Mouse (Mus musculus) embryonic facial prominence, embryonic 13.5 days (tissue): ENCODE data around the gene Exoc6b. TPM values are rescaled to one million over a fixed set of nuclear protein-coding genes. Genes with fewer than 3 reads are reported as not detected.
A peak's percentile ranks its signal among the peaks of the same experiment; 100 is the strongest.

ENCODE experiments used
- ATAC-seq: fragments of 200-750 bp; cut with Nextera tagmentation; 2 replicates; pipeline ENCODE4 v1.8.0; 2017; ENCODE audit warnings: low read depth; ENCODE audit not compliant: insufficient number of reproducible peaks, insufficient read depth, low FRiP score, low TSS enrichment
- H3K27ac ChIP-seq: fragments of 300-500 bp; sonication (generic); 2 replicates; pipeline ENCODE4 v1.5.1; 2015; ENCODE audit warnings: moderate library complexity, mild to moderate bottlenecking, inconsistent platforms
- H3K27me3 ChIP-seq: fragments of 300-500 bp; sonication (generic); 2 replicates; pipeline ENCODE4 v1.6.1; 2015; ENCODE audit warnings: mild to moderate bottlenecking, inconsistent platforms
- H3K36me3 ChIP-seq: fragments of 300-500 bp; sonication (generic); 2 replicates; pipeline ENCODE4 v1.6.1; 2015; ENCODE audit warnings: mild to moderate bottlenecking, inconsistent platforms
- H3K4me1 ChIP-seq: fragments of 300-500 bp; sonication (generic); 2 replicates; pipeline ENCODE4 v1.6.1; 2015; ENCODE audit warnings: inconsistent platforms
- H3K4me2 ChIP-seq: fragments of 300-500 bp; sonication (generic); 2 replicates; pipeline ENCODE4 v1.6.1; 2015; ENCODE audit warnings: moderate library complexity, mild to moderate bottlenecking, inconsistent platforms
- H3K4me3 ChIP-seq: fragments of 300-500 bp; sonication (generic); 2 replicates; pipeline ENCODE4 v1.5.1; 2015; ENCODE audit warnings: mild to moderate bottlenecking, inconsistent platforms
- H3K9ac ChIP-seq: fragments of 300-500 bp; sonication (generic); 2 replicates; pipeline ENCODE4 v1.6.1; 2015; ENCODE audit warnings: mild to moderate bottlenecking, inconsistent platforms
- H3K9me3 ChIP-seq: fragments of 300-500 bp; sonication (generic); 2 replicates; pipeline ENCODE4 v1.6.1; 2016; ENCODE audit warnings: inconsistent platforms
- WGBS: fragments of 180-500 bp; shearing (Covaris S2); methylation state at CpG from one replicate; pipeline ENCODE4 v1.1.7; 2015; ENCODE audit warnings: mixed read lengths; 5-methylcytosine and 5-hydroxymethylcytosine counted together
- polyA plus RNA-seq: library from polyadenylated mRNA; unstranded; fragments of >200 nt; fragmentation: Nextera tagmentation; extraction: Ambion mirVana; gene quantifications from 2 replicates; pipeline ENCODE4 v1.2.1, GENCODE M21; 2015

The Exoc6b gene
- polyA plus RNA-seq, 1 experiment from 2014 or later, result 40.9 TPM

GRCm38 (mm10) chr6:84916291-84916690 lies 153.0 kb downstream of the Exoc6b start:
- no peak overlapping the region for H3K4me2 ChIP-seq
- 0 out of 2 replicates have a peak, but pooled peaks cover 3% of the 10 kb centered on the region for H3K36me3 ChIP-seq
- 20% methylated on average over 2 of the region's 2 CpGs for WGBS
- H3K9me3 ChIP-seq, result no peaks in the 10 kb centered on the region
- no peaks in the 10 kb centered on the region for H3K4me1 ChIP-seq
- H3K9ac ChIP-seq, result no peak overlapping the region
- no peak overlapping the region for H3K27ac ChIP-seq
- H3K27me3 ChIP-seq, result no peaks in the 10 kb centered on the region
- no peak for ATAC-seq
- H3K4me3 ChIP-seq, result no peak overlapping the region

GRCm38 (mm10) chr6:84912434-84912833 lies 156.9 kb downstream of the Exoc6b start:
- Histone ChIP-seq H3K4me1 (no peaks in the 10 kb centered on the region), H3K9ac (no peak overlapping the region), H3K27ac (no peak overlapping the region), H3K36me3 (no peaks in the 10 kb centered on the region), H3K4me2 (no peak overlapping the region), H3K4me3 (no peak overlapping the region), H3K27me3 (no peaks in the 10 kb centered on the region), H3K9me3 (no peaks in the 10 kb centered on the region)
- no peak for ATAC-seq
- WGBS, result 8% methylated on average over 2 of the region's 2 CpGs

- Histone ChIP-seq H3K36me3 (no peaks in the 10 kb centered on the region), H3K4me3 (no peak overlapping the region), H3K27me3 (no peaks in the 10 kb centered on the region), H3K4me2 (no peak overlapping the region), H3K9ac (no peak overlapping the region), H3K27ac (no peak overlapping the region), H3K9me3 (no peaks in the 10 kb centered on the region), H3K4me1 (no peaks in the 10 kb centered on the region)
- no peak for ATAC-seq
- 80% methylated on average over 4 of the region's 4 CpGs for WGBS
Observed at GRCm38 (mm10) chr6:84899002-84899774, 170.1 kb downstream of the Exoc6b start.

GRCm38 (mm10) chr6:84893773-84894095 lies 175.6 kb downstream of the Exoc6b start:
- no peak overlapping the region for H3K27ac ChIP-seq

GRCm38 (mm10) chr6:84892926-84893772 lies 176.2 kb downstream of the Exoc6b start:
- 17% methylated on average over 5 of the region's 5 CpGs for WGBS

More at GRCm38 (mm10) chr6:84893773-84894095, 175.6 kb downstream of the Exoc6b start:
- Histone ChIP-seq H3K27me3 (no peaks in the 10 kb centered on the region), H3K36me3 (no peaks in the 10 kb centered on the region), H3K9me3 (no peaks in the 10 kb centered on the region), H3K4me2 (no peak overlapping the region), H3K4me3 (no peak overlapping the region), H3K4me1 (peaks cover 7% of the 10 kb centered on the region), H3K9ac (no peak overlapping the region)
- no peak for ATAC-seq

GRCm38 (mm10) chr6:84886551-84886950 lies 182.8 kb downstream of the Exoc6b start:
- no peaks in the 10 kb centered on the region for H3K27me3 ChIP-seq
- ATAC-seq, result no peak
- H3K4me3 ChIP-seq, result no peak overlapping the region
- no peaks in the 10 kb centered on the region for H3K36me3 ChIP-seq
- H3K4me1 ChIP-seq, result no peaks in the 10 kb centered on the region
- no peaks in the 10 kb centered on the region for H3K9me3 ChIP-seq
- no peak overlapping the region for H3K9ac ChIP-seq
- WGBS, result 79% methylated on average over 3 of the region's 3 CpGs
- no peak overlapping the region for H3K27ac ChIP-seq
- no peak overlapping the region for H3K4me2 ChIP-seq

More at GRCm38 (mm10) chr6:84892926-84893772, 176.2 kb downstream of the Exoc6b start:
- no peak for ATAC-seq
- Histone ChIP-seq H3K27ac (no peak overlapping the region), H3K9me3 (no peaks in the 10 kb centered on the region), H3K4me2 (no peak overlapping the region), H3K9ac (no peak overlapping the region), H3K36me3 (no peaks in the 10 kb centered on the region), H3K4me3 (no peak overlapping the region), H3K4me1 (peaks cover 7% of the 10 kb centered on the region), H3K27me3 (no peaks in the 10 kb centered on the region)

- Histone ChIP-seq H3K4me3 (no peak overlapping the region), H3K27me3 (no peaks in the 10 kb centered on the region), H3K27ac (no peak overlapping the region), H3K9me3 (no peaks in the 10 kb centered on the region), H3K9ac (no peak overlapping the region), H3K4me2 (no peak overlapping the region), H3K36me3 (no peaks in the 10 kb centered on the region), H3K4me1 (no peaks in the 10 kb centered on the region)
- no peak for ATAC-seq
- 79% methylated on average over 1 of the region's 1 CpGs for whole genome bisulfite sequencing
Observed at GRCm38 (mm10) chr6:84885080-84885479, 184.2 kb downstream of the Exoc6b start.

- Histone ChIP-seq H3K9ac (no peak overlapping the region), H3K4me2 (no peak overlapping the region), H3K4me1 (no peaks in the 10 kb centered on the region), H3K36me3 (no peaks in the 10 kb centered on the region), H3K4me3 (no peak overlapping the region), H3K27me3 (no peaks in the 10 kb centered on the region), H3K27ac (no peak overlapping the region), H3K9me3 (no peaks in the 10 kb centered on the region)
- 64% methylated on average over 4 of the region's 4 CpGs for WGBS
- no peak for ATAC-seq
Observed at GRCm38 (mm10) chr6:84883720-84884119, 185.6 kb downstream of the Exoc6b start.

GRCm38 (mm10) chr6:84882663-84883517 lies 186.4 kb downstream of the Exoc6b start:
- Histone ChIP-seq H3K36me3 (no peaks in the 10 kb centered on the region), H3K27ac (no peak overlapping the region), H3K4me1 (no peaks in the 10 kb centered on the region), H3K4me3 (no peak overlapping the region), H3K27me3 (no peaks in the 10 kb centered on the region), H3K9me3 (no peaks in the 10 kb centered on the region), H3K9ac (no peak overlapping the region), H3K4me2 (no peak overlapping the region)
- WGBS, result 61% methylated on average over 14 of the region's 14 CpGs
- ATAC-seq, result no peak

- H3K4me1 ChIP-seq, result no peaks in the 10 kb centered on the region
- no peak overlapping the region for H3K4me2 ChIP-seq
- no peak for ATAC-seq
- H3K4me3 ChIP-seq, result no peak overlapping the region
- 37% methylated on average over 5 of the region's 5 CpGs for WGBS
- H3K27me3 ChIP-seq, result no peaks in the 10 kb centered on the region
- no peaks in the 10 kb centered on the region for H3K9me3 ChIP-seq
- H3K27ac ChIP-seq, result peak overlapping the region; percentile 52; the same call in 1 of the 2 replicates
- no peaks in the 10 kb centered on the region for H3K36me3 ChIP-seq
- H3K9ac ChIP-seq, result no peak overlapping the region
Observed at GRCm38 (mm10) chr6:84875869-84876268, 193.4 kb downstream of the Exoc6b start.

GRCm38 (mm10) chr6:84867114-84867513 lies 202.2 kb downstream of the Exoc6b start:
- WGBS, result 13% methylated on average over 4 of the region's 4 CpGs
- Histone ChIP-seq H3K4me1 (peaks cover 12% of the 10 kb centered on the region), H3K27me3 (no peaks in the 10 kb centered on the region), H3K4me2 (no peak overlapping the region), H3K9ac (no peak overlapping the region), H3K27ac (no peak overlapping the region), H3K4me3 (no peak overlapping the region), H3K9me3 (no peaks in the 10 kb centered on the region), H3K36me3 (no peaks in the 10 kb centered on the region)
- ATAC-seq, result no peak
